24 mouse cellular contexts compared by ENCODE assay signal in the genomic region with DNA sequence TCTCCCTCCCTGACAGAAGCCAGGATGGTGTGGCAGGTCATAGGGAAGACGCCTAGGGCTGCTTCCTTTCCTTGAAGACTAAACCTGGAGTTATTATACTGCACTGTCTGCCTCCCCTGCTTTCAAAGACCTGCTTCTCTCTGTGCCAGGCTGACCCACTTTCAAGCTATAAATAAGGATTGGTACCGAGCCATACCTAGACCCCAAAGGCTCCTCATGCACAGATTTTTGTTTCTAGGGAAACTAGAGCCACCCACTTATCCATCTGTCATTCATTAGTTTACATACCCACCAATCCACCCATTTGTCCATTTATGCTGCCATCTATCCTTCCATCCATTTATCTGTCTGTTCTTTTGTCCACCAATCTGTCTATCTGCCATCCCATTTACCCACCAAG. TPM values are rescaled to one million over a fixed set of nuclear protein-coding genes. Genes with fewer than 3 reads are reported as not detected.
DNase-seq lines count a peak whose midpoint lies in the region; ATAC-seq and TF ChIP-seq lines count a peak whose summit lies in the region.
"Had no signal": no experiment of that assay in that cellular context is flagged by ENCODE, and none has a peak within 500 bp of the region (broad histone marks: within the 10 kb centered on the region; RNA-seq: fewer than 3 reads in every experiment).

No protein-coding gene starts in this region.

- no peak for TF ChIP-seq CTCF in heart, adult 2 months (IDR thresholded peaks at IDR 0.05)
- no peak for TF ChIP-seq CTCF in heart, postnatal 0 days (IDR thresholded peaks at IDR 0.05; ENCODE audit: low read depth)
- TF ChIP-seq CTCF in left cerebral cortex, adult 2 months (IDR thresholded peaks at IDR 0.05) = no peak

- no peak for TF ChIP-seq EP300 in heart, adult 2 months (IDR thresholded peaks at IDR 0.05; ENCODE audit: insufficient read depth, low read depth, low read length)
- no peak for TF ChIP-seq EP300 in heart, postnatal 0 days (IDR thresholded peaks at IDR 0.05; ENCODE audit: low read depth)

- H3ac ChIP-seq in myocyte (ENCODE audit: control insufficient read depth, insufficient read length) = no peak overlapping the region

- H3K79me2 ChIP-seq in heart, adult 2 months (replicated peaks; ENCODE audit: control insufficient read depth, insufficient read depth, low read length) = peaks cover 2% of the 10 kb centered on the region; the same call in 1 of the 2 replicates
- peaks cover 40% of the 10 kb centered on the region for H3K79me2 ChIP-seq in myocyte (ENCODE audit: control insufficient read depth, insufficient read depth)

- H3K4me2 ChIP-seq in heart, postnatal 0 days (ENCODE audit: low read depth, low read length) = no peak overlapping the region
- H3K4me2 ChIP-seq in myocyte (ENCODE audit: low read depth) = peak overlapping the region; percentile 13
- H3K4me2 ChIP-seq: embryonic facial prominence, embryonic 13.5 days; forebrain, embryonic 12.5 days; liver, embryonic 15.5 days; lung, embryonic 15.5 days; midbrain, embryonic 15.5 days; neural tube, embryonic 13.5 days; stomach, embryonic 15.5 days had no signal

- no peak overlapping the region for H3K9ac ChIP-seq in heart, adult 2 months (ENCODE audit: low read depth, low read length)
- no peak overlapping the region for H3K9ac ChIP-seq in heart, postnatal 0 days (replicated peaks; ENCODE audit: low read depth, low read length)
- H3K9ac ChIP-seq: embryonic facial prominence, embryonic 13.5 days; forebrain, embryonic 12.5 days; liver, embryonic 15.5 days; lung, embryonic 15.5 days; midbrain, embryonic 15.5 days; neural tube, embryonic 13.5 days; stomach, embryonic 15.5 days had no signal

- no peak for DNase-seq in heart, adult 2 months
- DNase-seq in heart, adult 11 months = no peak
- no peak for DNase-seq in heart, postnatal 0 days (ENCODE audit: low spot score)
- no peak for DNase-seq in heart, adult 18-20 months
- DNase-seq in left cerebral cortex, adult 2 months (ENCODE audit: extremely low spot score in 1 of 2, low spot score in 2 of 2) = no peak
- DNase-seq in left cerebral cortex, postnatal 10 days (ENCODE audit: extremely low spot score in 1 of 2, low spot score in 2 of 2) = no peak
- DNase-seq in urinary bladder, postnatal 36 days (ENCODE audit: low spot score in 2 of 2) = no peak
- DNase-seq: adrenal gland, postnatal 25 days; cerebellum, adult 11 months; cerebellum, postnatal 14 days; kidney, postnatal 25 days; liver; lung, postnatal 36 days had no signal

- H3K9me3 ChIP-seq in heart, postnatal 0 days (replicated peaks; ENCODE audit: control insufficient read depth, low read length) = no peaks in the 10 kb centered on the region
- H3K9me3 ChIP-seq: embryonic facial prominence, embryonic 13.5 days; forebrain, embryonic 12.5 days; hindbrain, embryonic 10.5 days; liver, embryonic 15.5 days; lung, embryonic 15.5 days; midbrain, embryonic 15.5 days; neural tube, embryonic 13.5 days; stomach, embryonic 15.5 days had no signal

- H3K27ac ChIP-seq in heart, adult 2 months = peak overlapping the region; percentile 84
- H3K27ac ChIP-seq in heart, postnatal 0 days (ENCODE audit: low read depth) = peak overlapping the region; percentile 81; the same call in 1 of the 2 replicates
- H3K27ac ChIP-seq in left cerebral cortex, adult 2 months = peak overlapping the region; percentile 87
- H3K27ac ChIP-seq: embryonic facial prominence, embryonic 13.5 days; forebrain, embryonic 12.5 days; hindbrain, embryonic 10.5 days; liver, embryonic 15.5 days; lung, embryonic 15.5 days; midbrain, embryonic 15.5 days; neural tube, embryonic 13.5 days had no signal

- TF ChIP-seq POLR2A in heart, adult 2 months (IDR thresholded peaks at IDR 0.05; ENCODE audit: insufficient read depth, low read depth, low read length) = no peak
- no peak for TF ChIP-seq POLR2A in myocyte (IDR thresholded peaks at IDR 0.05; ENCODE audit: insufficient read length, low read depth)

- H3K4me1 ChIP-seq in heart, adult 2 months (ENCODE audit: control insufficient read depth, insufficient read depth, low read length) = peaks cover 42% of the 10 kb centered on the region
- H3K4me1 ChIP-seq in heart, postnatal 0 days (ENCODE audit: control insufficient read depth, insufficient read depth) = peaks cover 69% of the 10 kb centered on the region

- peaks cover 40% of the 10 kb centered on the region for H3K36me3 ChIP-seq in heart, adult 2 months (ENCODE audit: control insufficient read depth, insufficient read depth, low read length)
- peaks cover 66% of the 10 kb centered on the region for H3K36me3 ChIP-seq in heart, postnatal 0 days (replicated peaks; ENCODE audit: control insufficient read depth, insufficient read depth, low read length)
- peaks cover 27% of the 10 kb centered on the region for H3K36me3 ChIP-seq in myocyte (ENCODE audit: control insufficient read depth, insufficient read depth)
- H3K36me3 ChIP-seq: midbrain, embryonic 15.5 days had no signal

- H3K4me3 ChIP-seq in heart, adult 2 months = no peak overlapping the region
- no peak overlapping the region for H3K4me3 ChIP-seq in heart, postnatal 0 days (ENCODE audit: low read depth, low read length)
- H3K4me3 ChIP-seq in left cerebral cortex, adult 2 months = no peak overlapping the region
- H3K4me3 ChIP-seq in myocyte = no peak overlapping the region
- H3K4me3 ChIP-seq: embryonic facial prominence, embryonic 13.5 days; erythroblast, embryonic 14.5 days; forebrain, embryonic 12.5 days; hindbrain, embryonic 10.5 days; liver, embryonic 15.5 days; lung, embryonic 15.5 days; midbrain, embryonic 15.5 days; neural tube, embryonic 13.5 days; stomach, embryonic 15.5 days had no signal

- intact Hi-C loops in heart, adult 2 months (cut with DNase I) = loop anchor here (2.0 kb wide), 1 partner anchor 16 kb away; a partner anchor contains a TSS
- intact Hi-C loops in left cerebral cortex, adult 2 months (cut with DNase I) = no loop called here
- intact Hi-C loops in left cerebral cortex, postnatal 10 days (cut with DNase I) = no loop called here

- 61% methylated on average over 2 of the region's 2 CpGs for WGBS in heart, adult 2 months
- WGBS in heart, postnatal 0 days = 70% methylated on average over 2 of the region's 2 CpGs

- no peaks in the 10 kb centered on the region for H3K27me3 ChIP-seq in heart, adult 2 months (ENCODE audit: control insufficient read depth, insufficient read depth, low read length)
- no peaks in the 10 kb centered on the region for H3K27me3 ChIP-seq in heart, postnatal 0 days (ENCODE audit: control insufficient read depth, insufficient read depth, low read length)
- H3K27me3 ChIP-seq in myocyte (ENCODE audit: control insufficient read depth, insufficient read depth, insufficient read length) = no peaks in the 10 kb centered on the region
- H3K27me3 ChIP-seq: embryonic facial prominence, embryonic 13.5 days; forebrain, embryonic 12.5 days; liver, embryonic 15.5 days; lung, embryonic 15.5 days; midbrain, embryonic 15.5 days; neural tube, embryonic 13.5 days; stomach, embryonic 15.5 days had no signal

- ATAC-seq in heart, postnatal 0 days (ENCODE audit: insufficient read depth, low read depth) = no peak
- ATAC-seq: intestine, postnatal 0 days; midbrain, embryonic 15.5 days had no signal

TF ChIP-seq in myocyte, 11 proteins besides CTCF, POLR2A, EP300 and RAD21:
- TF ChIP-seq TCF3 (IDR thresholded peaks at IDR 0.05; ENCODE audit: insufficient read length, low read depth) (no peak), USF1 (IDR thresholded peaks at IDR 0.05; ENCODE audit: low read depth) (no peak), SRF (IDR thresholded peaks at IDR 0.05; ENCODE audit: control insufficient read depth, insufficient read length, low read depth) (no peak)

RNA-seq across cellular contexts. Expression of a gene that starts 16.0 kb away (rescaled TPM):
- total RNA-seq in heart, adult 2 months (2021) = 100 to 1,000 TPM; 205 to 213 TPM
- polyA plus RNA-seq in heart, adult 2 months (2012; rRNA removed) = 136 and 193 TPM in 2 replicates
- total RNA-seq in heart, postnatal 0 days (2014; rRNA removed; ENCODE audit: low replicate concordance) = 306 and 424 TPM in 2 replicates
- 250 and 254 TPM in 2 replicates for polyA plus RNA-seq in heart, postnatal 0 days (2015; fragmentation: Nextera tagmentation; extraction: Ambion mirVana)
- total RNA-seq in heart, adult 18-20 months (2021) = 100 to 1,000 TPM; 206 to 210 TPM
- 10 to 100 TPM; 85.5 to 86.7 TPM for total RNA-seq in left cerebral cortex, adult 2 months (2021)
- 10 to 100 TPM; 82.6 to 85.7 TPM for total RNA-seq in left cerebral cortex, postnatal 10 days (2021)
- 722 TPM for polyA plus RNA-seq in myocyte (2012; fragmentation: generic; extraction: Trizol)

RNA-seq across cellular contexts. Expression of a gene that starts 54.5 kb away (rescaled TPM):
- 10 to 100 TPM; 25.9 to 34.4 TPM for total RNA-seq in heart, adult 2 months (2021)
- polyA plus RNA-seq in heart, adult 2 months (2012; rRNA removed) = 26.6 and 31.9 TPM in 2 replicates
- 16.6 and 19.9 TPM in 2 replicates for total RNA-seq in heart, postnatal 0 days (2014; rRNA removed; ENCODE audit: low replicate concordance)
- polyA plus RNA-seq in heart, postnatal 0 days (2015; fragmentation: Nextera tagmentation; extraction: Ambion mirVana) = 19.7 and 22.7 TPM in 2 replicates
- 10 to 100 TPM; 26.7 to 32.7 TPM for total RNA-seq in heart, adult 18-20 months (2021)
- total RNA-seq in left cerebral cortex, adult 2 months (2021) = 10 to 100 TPM; 38.3 to 38.4 TPM
- total RNA-seq in left cerebral cortex, postnatal 10 days (2021) = 10 to 100 TPM; 28.2 to 31.0 TPM
- polyA plus RNA-seq in myocyte (2012; fragmentation: generic; extraction: Trizol) = 34.5 TPM
